Mouse (Mus musculus) CH12.LX (cell line): ENCODE measurements at regions not wholly inside any gene's neighbourhood (a gene's known extent, or its start where the extent isn't known, plus 50 kb on each side); places are given as distances from the start of the nearest gene placed in this dataset.

ENCODE experiments used
- DNase-seq: peaks from one replicate; pipeline ENCODE4 v3.0.0-alpha.2; 2013; ENCODE audit errors: extremely low read depth
- H3K27ac ChIP-seq: 2 replicates; pipeline ENCODE4 v1.5.1; 2012; ENCODE audit warnings: low read depth, mild to moderate bottlenecking, control low read depth, moderate library complexity; ENCODE audit not compliant: insufficient read depth
- H3K27me3 ChIP-seq: replicated peaks from 2 replicates; pipeline ENCODE3; 2012; ENCODE audit warnings: inconsistent platforms
- H3K36me3 ChIP-seq, 2 experiments: replicated peaks in 1 of 2; 2 replicates each; pipeline versions ENCODE3 to v1.6.1; 2012; ENCODE audit warnings: inconsistent platforms in 1 of 2, low read length in 1 of 2, mild to moderate bottlenecking in 1 of 2, mixed read lengths in 1 of 2, moderate library complexity in 1 of 2; ENCODE audit not compliant: control insufficient read depth in 1 of 2, insufficient read depth in 1 of 2
- H3K4me1 ChIP-seq, 2 experiments: 2 replicates each; pipeline ENCODE4 v1.6.1; 2012; ENCODE audit warnings: inconsistent platforms in 1 of 2, moderate library complexity in 1 of 2; ENCODE audit not compliant: insufficient read depth in 2 of 2, control insufficient read depth in 1 of 2
- H3K4me2 ChIP-seq: 2 replicates; pipeline ENCODE4 v1.6.1; 2012; ENCODE audit warnings: low read depth, mild to moderate bottlenecking, control low read depth; ENCODE audit not compliant: poor library complexity, insufficient read depth, severe bottlenecking
- H3K4me3 ChIP-seq, 3 experiments: fragments of 150-350 bp in 1 of 3; sonication (generic) in 1 of 3; replicated peaks in 1 of 3; 2 replicates each; pipeline versions ENCODE3 to v1.5.1; 2011 to 2012; ENCODE audit warnings: low read depth in 2 of 3, low read length in 2 of 3, mild to moderate bottlenecking in 2 of 3, moderate library complexity in 2 of 3, control low read depth in 1 of 3, improper control_type of control experiment in 1 of 3, inconsistent platforms in 1 of 3, mixed read lengths in 1 of 3; ENCODE audit not compliant: poor library complexity in 1 of 3
- H3K79me2 ChIP-seq: replicated peaks from 2 replicates; pipeline ENCODE4 v1.6.1; 2012; ENCODE audit warnings: mild to moderate bottlenecking, moderate library complexity; ENCODE audit not compliant: control insufficient read depth, poor library complexity, insufficient read depth, severe bottlenecking; ENCODE audit errors: extremely low read depth
- H3K9ac ChIP-seq: 2 replicates; pipeline ENCODE4 v1.6.1; 2012; ENCODE audit warnings: low read depth, mild to moderate bottlenecking, control low read depth, moderate library complexity; ENCODE audit not compliant: insufficient read depth
- H3K9me3 ChIP-seq: replicated peaks from 2 replicates; pipeline ENCODE3; 2012; ENCODE audit warnings: low read length, inconsistent platforms, mixed read lengths
- BHLHE40 ChIP-seq: IDR thresholded peaks from 2 replicates; pipeline ENCODE4 v1.6.1; 2011; ENCODE audit warnings: mild to moderate bottlenecking, low read depth, low read length, improper control_type of control experiment
- E2F4 ChIP-seq: IDR thresholded peaks from 2 replicates; pipeline ENCODE4 v1.6.1; 2011; ENCODE audit warnings: low read depth, low read length, improper control_type of control experiment; ENCODE audit not compliant: insufficient replicate concordance
- ELF1 ChIP-seq: IDR thresholded peaks from 2 replicates; pipeline ENCODE4 v1.6.1; 2014; ENCODE audit warnings: low read depth, mild to moderate bottlenecking, inconsistent platforms, low read length, improper control_type of control experiment
- EP300 ChIP-seq: IDR thresholded peaks from 2 replicates; pipeline ENCODE4 v1.6.1; 2011; ENCODE audit warnings: low read length, improper control_type of control experiment
- ETS1 ChIP-seq: conservative IDR thresholded peaks from 2 replicates; pipeline ENCODE4 v1.6.1; 2012; ENCODE audit warnings: low read depth, mild to moderate bottlenecking, inconsistent platforms, low read length, improper control_type of control experiment, moderate library complexity
- MAFK ChIP-seq: IDR thresholded peaks from 2 replicates; pipeline ENCODE4 v1.6.1; 2011; ENCODE audit warnings: low read length, improper control_type of control experiment; ENCODE audit not compliant: insufficient replicate concordance
- MAX ChIP-seq: IDR thresholded peaks from 2 replicates; pipeline ENCODE4 v1.6.1; 2011; ENCODE audit warnings: low read length, improper control_type of control experiment
- MAZ ChIP-seq: IDR thresholded peaks from 2 replicates; pipeline ENCODE4 v1.6.1; 2012; ENCODE audit warnings: low read depth, mild to moderate bottlenecking, inconsistent platforms, low read length, improper control_type of control experiment, moderate library complexity
- MEF2A ChIP-seq: IDR thresholded peaks from 2 replicates; pipeline ENCODE4 v1.6.1; 2014; ENCODE audit warnings: low read depth, mild to moderate bottlenecking, inconsistent platforms, low read length, improper control_type of control experiment, borderline replicate concordance
- NELFE ChIP-seq: IDR thresholded peaks from 2 replicates; pipeline ENCODE4 v1.6.1; 2011; ENCODE audit warnings: low read depth, low read length, improper control_type of control experiment
- POLR2AphosphoS2 ChIP-seq: IDR thresholded peaks from 2 replicates; pipeline ENCODE4 v1.6.1; 2011; ENCODE audit warnings: low read depth, low read length, improper control_type of control experiment
- SIN3A ChIP-seq: IDR thresholded peaks from 2 replicates; pipeline ENCODE4 v1.6.1; 2012; ENCODE audit warnings: low read length, improper control_type of control experiment, inconsistent platforms
- TBP ChIP-seq: conservative IDR thresholded peaks from 2 replicates; pipeline ENCODE4 v1.6.1; 2011; ENCODE audit warnings: low read depth, low read length, improper control_type of control experiment
- TCF12 ChIP-seq: IDR thresholded peaks from 2 replicates; pipeline ENCODE4 v1.6.1; 2014; ENCODE audit warnings: low read depth, mild to moderate bottlenecking, inconsistent platforms, low read length, improper control_type of control experiment
- UBTF ChIP-seq: IDR thresholded peaks from 2 replicates; pipeline ENCODE4 v1.6.1; 2012; ENCODE audit warnings: low read depth, mild to moderate bottlenecking, inconsistent platforms, low read length, improper control_type of control experiment, moderate library complexity
- USF1 ChIP-seq: IDR thresholded peaks from 2 replicates; pipeline ENCODE4 v1.6.1; 2014; ENCODE audit warnings: low read depth, mild to moderate bottlenecking, inconsistent platforms, low read length, improper control_type of control experiment
- USF2 ChIP-seq: conservative IDR thresholded peaks from 2 replicates; pipeline ENCODE4 v1.6.1; 2011; ENCODE audit warnings: low read depth, low read length, improper control_type of control experiment
- ZKSCAN1 ChIP-seq: IDR thresholded peaks from 2 replicates; pipeline ENCODE4 v1.6.1; 2012; ENCODE audit warnings: low read depth, inconsistent platforms, low read length, improper control_type of control experiment, borderline replicate concordance
- dilution Hi-C: fragments of 300-500 bp; cut with MboI; formaldehyde crosslinking; loops from 2 replicates; pipeline ENCODE4 v1.14.3; 2020; ENCODE audit warnings: low sequenced_read_pairs; ENCODE audit not compliant: extremely low pct_unique_long_range_greater_than_20kb, extremely low pct_ligation_motif_present
- in situ Hi-C: fragments of 300-500 bp; cut with MboI; formaldehyde crosslinking; loops from 3 replicates; pipeline ENCODE4 v1.14.3; 2019; ENCODE audit warnings: low sequenced_read_pairs, low pct_ligation_motif_present, low pct_unique_long_range_greater_than_20kb, mixed read lengths

GRCm38 (mm10) chr17:14519367-14519766 lies 174.7 kb downstream of the Thbs2 start:
- Histone ChIP-seq H3K9ac (no peak overlapping the region), H3K27ac (no peak overlapping the region), H3K36me3 (no peaks in the 10 kb centered on the region), H3K9me3 (no peaks in the 10 kb centered on the region), H3K79me2 (no peaks in the 10 kb centered on the region), H3K4me1 (peaks cover 0 to 19% of the 10 kb centered on the region in 2 experiments; a peak in 2 of 4 replicates), H3K27me3 (peaks cover 5% of the 10 kb centered on the region), H3K4me2 (no peak overlapping the region), H3K4me3 (no peak overlapping the region)
- in situ Hi-C loops (loop anchor here (25.0 kb wide), 1 partner anchor 232 kb away; the partner anchor contains the start of gene Smoc2), dilution Hi-C loops (no loop called here)
- no peak for DNase-seq
- no peak for TF ChIP-seq ETS1

GRCm38 (mm10) chr17:14518216-14518615 lies 175.8 kb downstream of the Thbs2 start:
- TF ChIP-seq E2F4 (no peak), EP300 (no peak), SIN3A (no peak), POLR2AphosphoS2 (no peak), MAZ (no peak), ZKSCAN1 (no peak), NELFE (no peak), USF1 (no peak), ELF1 (no peak), MAX (no peak), TCF12 (no peak), UBTF (no peak), MAFK (no peak)
- H3K9ac ChIP-seq, result no peak overlapping the region
- H3K4me2 ChIP-seq, result no peak overlapping the region
- peaks cover 0 to 14% of the 10 kb centered on the region in 2 experiments; a peak in 2 of 4 replicates for H3K4me1 ChIP-seq
- H3K36me3 ChIP-seq, result no peaks in the 10 kb centered on the region
- peaks cover 5% of the 10 kb centered on the region for H3K27me3 ChIP-seq
- H3K27ac ChIP-seq, result no peak overlapping the region
- in situ Hi-C loops, result loop anchor here (25.0 kb wide), 1 partner anchor 231 kb away; the partner anchor contains the start of gene Smoc2
- no peaks in the 10 kb centered on the region for H3K79me2 ChIP-seq
- DNase-seq, result no peak
- dilution Hi-C loops, result no loop called here
- no peaks in the 10 kb centered on the region for H3K9me3 ChIP-seq
- no peak overlapping the region for H3K4me3 ChIP-seq

DNA sequence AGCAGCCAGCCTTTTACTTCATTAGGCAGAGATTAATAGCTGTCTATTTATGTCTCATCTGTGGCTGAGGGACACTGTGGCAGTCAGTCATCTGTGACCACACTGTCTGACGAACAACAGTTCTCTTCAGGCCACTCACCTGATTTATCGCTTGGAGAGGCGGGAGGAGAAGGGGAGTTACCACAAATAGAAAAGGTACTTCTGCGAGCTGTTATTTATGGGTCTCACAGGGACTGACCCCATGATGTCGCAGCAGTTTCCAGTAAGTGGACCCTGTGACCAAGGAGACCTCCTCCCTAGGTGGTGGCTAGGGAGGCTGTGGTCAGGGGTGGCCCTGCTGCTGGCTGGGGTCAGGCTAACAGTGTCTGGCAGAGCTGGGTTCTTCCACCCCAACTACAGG lies 176.7 kb downstream of the Thbs2 start:
- in situ Hi-C loops, result loop anchor here (25.0 kb wide), 1 partner anchor 230 kb away; the partner anchor contains the start of gene Smoc2

More for the DNA sequence above, 176.7 kb downstream of the Thbs2 start:
- H3K4me1 ChIP-seq, result peaks cover 0 to 13% of the 10 kb centered on the region in 2 experiments; a peak in 2 of 4 replicates
- H3K9me3 ChIP-seq, result no peaks in the 10 kb centered on the region
- no peaks in the 10 kb centered on the region for H3K36me3 ChIP-seq
- no peak overlapping the region for H3K4me2 ChIP-seq
- no peaks in the 10 kb centered on the region for H3K79me2 ChIP-seq
- no peak overlapping the region for H3K27ac ChIP-seq
- no peak for TF ChIP-seq BHLHE40
- no peak for TF ChIP-seq USF2
- no peak for TF ChIP-seq UBTF
- peak; percentile 23; the same call in 1 of the 2 replicates for TF ChIP-seq MEF2A
- no peak for TF ChIP-seq TBP
- H3K4me3 ChIP-seq, result no peak overlapping the region
- dilution Hi-C loops, result no loop called here
- H3K9ac ChIP-seq, result no peak overlapping the region
- H3K27me3 ChIP-seq, result peaks cover 2% of the 10 kb centered on the region
- peak; percentile 22 for DNase-seq
